Mouse (Mus musculus) fat pad, adult 2 months (tissue): ENCODE measurements around the gene Gm26558.

Experiments used
- DNase-seq: peaks from one replicate; pipeline ENCODE4 v3.0.0-alpha.2; 2011; ENCODE audit warnings: low read depth, low spot score; ENCODE audit errors: extremely low read depth

The Gm26558 gene

DNA sequence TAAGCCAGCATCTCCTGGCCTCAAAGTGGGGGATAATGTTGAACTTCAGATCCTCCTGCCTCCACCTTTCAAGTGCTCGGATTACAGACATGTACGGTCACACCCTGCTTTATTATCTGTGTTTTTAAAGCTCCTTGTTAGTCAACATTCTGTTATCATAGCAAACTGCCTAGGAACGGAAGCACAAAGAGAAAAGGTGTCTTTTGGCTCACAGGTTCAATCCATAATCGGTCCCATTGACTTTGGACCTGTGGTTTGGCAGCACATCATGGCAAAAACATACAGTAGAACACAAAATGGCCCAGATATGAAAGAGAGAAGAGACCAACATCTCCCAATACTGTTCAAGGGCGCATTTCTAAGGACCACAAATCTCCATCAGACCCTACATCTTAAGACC, 13.6 kb downstream of the Gm26558 start:
- DNase-seq: no peak

DNA sequence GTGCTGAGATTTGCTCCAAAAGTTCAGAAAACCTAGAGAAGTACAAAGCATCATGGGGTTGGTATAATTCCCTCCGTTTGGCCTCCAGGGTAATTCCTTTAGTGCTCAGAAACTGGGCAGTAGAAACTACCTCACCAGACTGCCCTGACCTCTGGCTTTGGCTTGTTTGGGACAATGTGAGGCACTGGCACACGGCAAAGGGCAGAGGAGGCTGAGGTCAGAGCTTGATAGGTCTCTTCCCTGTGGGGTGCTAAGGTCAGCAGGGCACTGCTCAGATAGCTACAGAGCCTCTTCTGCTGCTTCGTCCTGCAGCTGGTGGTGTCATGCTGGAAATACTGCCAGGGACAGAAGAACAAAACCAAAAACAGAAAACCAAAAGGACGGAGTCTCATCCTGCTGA, 14.2 kb downstream of the Gm26558 start:
- no peak for DNase-seq

- no peak for DNase-seq
These were observed 16.6 kb downstream of the Gm26558 start for GRCm38 (mm10) chr2:70645266-70645780.

DNA sequence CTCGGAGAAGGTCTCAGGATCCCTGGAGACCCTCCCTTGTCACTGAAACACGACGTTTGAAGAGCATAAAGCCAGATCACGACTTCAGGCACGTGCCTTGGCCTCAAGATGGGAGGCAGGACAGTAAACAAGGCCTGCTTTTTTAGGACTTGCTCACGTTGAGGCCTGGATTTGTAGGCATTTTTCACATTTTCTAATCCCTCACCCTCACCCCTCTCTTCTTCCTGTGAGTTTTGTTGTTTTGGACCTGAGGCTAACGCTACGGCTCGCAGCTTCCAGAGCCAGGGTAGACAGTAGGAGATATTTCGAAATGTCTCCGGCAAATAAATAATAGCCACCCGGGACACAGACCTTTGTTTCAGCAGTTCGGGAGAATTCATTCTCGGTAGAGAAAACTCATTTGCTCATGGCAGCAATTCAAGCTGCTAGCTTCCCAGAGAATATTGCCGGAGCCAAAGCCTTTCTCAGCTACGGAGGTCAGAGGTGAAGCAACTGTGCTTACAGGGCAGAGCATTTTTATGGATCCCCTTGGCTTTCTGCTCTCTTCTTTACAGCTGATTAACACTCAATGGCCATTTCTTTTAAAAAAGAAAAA, 18.8 kb downstream of the Gm26558 start:
- no peak for DNase-seq

- no peak for DNase-seq
These were observed 20.9 kb downstream of the Gm26558 start for GRCm38 (mm10) chr2:70640968-70641367.

GRCm38 (mm10) chr2:70634028-70634690, 27.7 kb downstream of the Gm26558 start:
- DNase-seq: no peak

DNA sequence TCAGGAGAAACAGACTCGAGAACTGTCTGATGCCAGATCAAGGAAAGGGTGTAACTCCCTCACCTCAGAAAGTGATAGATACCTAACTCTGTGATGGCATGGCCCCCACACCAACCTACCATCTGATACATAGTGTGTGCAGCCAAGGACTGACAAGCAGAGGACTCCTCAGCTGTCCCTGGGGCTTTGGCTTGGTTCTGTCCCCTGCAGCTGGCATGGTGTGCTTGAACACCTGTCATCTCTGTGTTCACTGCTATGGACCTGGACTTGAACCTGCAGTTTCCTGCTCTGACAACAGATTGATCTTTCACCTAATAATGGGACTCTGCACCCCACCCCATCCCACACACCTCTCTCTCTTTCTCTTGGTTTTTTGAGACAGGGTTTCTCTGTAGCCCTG, 29.5 kb downstream of the Gm26558 start:
- DNase-seq: no peak

- DNase-seq: no peak
These were observed 30.6 kb downstream of the Gm26558 start for GRCm38 (mm10) chr2:70631321-70631720.

DNA sequence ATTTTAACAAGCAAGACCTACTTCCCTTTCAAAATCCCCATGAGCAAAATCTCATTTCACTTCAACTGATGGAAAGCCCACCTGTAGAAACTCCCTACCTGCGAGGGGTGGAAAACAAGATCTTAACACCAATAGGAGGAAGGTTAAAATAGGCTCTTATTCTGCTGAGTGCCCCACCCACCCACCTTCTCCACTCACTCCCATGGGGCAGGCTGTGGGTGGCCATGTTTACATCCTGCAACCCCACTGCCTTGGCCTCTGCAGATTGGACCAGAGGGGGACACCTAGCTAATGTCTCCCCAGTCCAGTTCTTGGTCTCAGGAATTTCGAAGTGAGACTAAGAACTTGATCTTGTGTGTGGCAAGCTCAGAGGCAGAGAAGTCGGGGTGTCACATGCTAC, 32.0 kb downstream of the Gm26558 start:
- no peak for DNase-seq

DNA sequence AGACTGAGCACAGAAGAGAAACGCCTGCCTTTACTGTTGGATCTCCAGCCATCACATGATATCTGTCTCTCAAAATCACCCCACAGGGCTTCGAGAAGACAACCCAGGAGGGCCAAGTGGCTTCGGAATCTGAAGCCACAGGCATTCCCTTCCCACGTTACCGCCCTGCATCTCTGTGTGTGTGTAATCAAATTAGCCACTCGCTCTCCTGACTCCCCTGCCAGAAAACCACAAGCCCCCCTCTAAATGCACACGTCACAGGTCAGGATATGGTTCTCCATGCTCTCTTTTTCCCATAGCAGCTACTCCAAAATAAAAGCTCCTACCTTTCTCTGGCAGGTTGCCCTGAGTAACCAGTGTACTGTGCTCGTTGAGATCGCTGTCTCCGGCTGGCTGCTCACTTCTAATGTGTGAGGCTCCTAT, 32.6 kb downstream of the Gm26558 start:
- DNase-seq: no peak

DNA sequence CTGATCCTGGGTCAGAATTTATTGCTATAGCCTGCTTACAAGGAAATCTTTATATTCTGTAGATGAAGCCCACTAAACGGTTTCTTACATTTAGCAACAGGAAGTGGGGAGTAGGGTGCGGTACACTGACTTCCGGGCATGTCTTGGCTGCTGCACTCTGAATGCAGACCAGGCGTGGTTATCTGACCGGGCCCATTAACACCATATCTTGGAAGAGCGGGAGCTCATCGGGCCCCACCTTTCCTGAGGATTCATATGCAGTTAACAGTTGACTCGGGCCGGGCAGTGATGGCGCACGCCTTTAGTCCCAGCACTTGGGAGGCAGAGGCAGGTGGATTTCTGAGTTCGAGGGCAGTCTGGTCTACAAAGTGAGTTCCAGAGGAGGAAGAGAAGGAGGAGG, 33.5 kb downstream of the Gm26558 start:
- no peak for DNase-seq

GRCm38 (mm10) chr2:70625761-70626160, 36.1 kb downstream of the Gm26558 start:
- DNase-seq: peak; percentile 45

GRCm38 (mm10) chr2:70622244-70622643, 39.7 kb downstream of the Gm26558 start:
- DNase-seq: no peak

- no peak for DNase-seq
These were observed 41.7 kb downstream of the Gm26558 start for GRCm38 (mm10) chr2:70620225-70620624.

- DNase-seq: no peak
These were observed 42.6 kb downstream of the Gm26558 start for GRCm38 (mm10) chr2:70619232-70619835.

- no peak for DNase-seq
These were observed 45.3 kb downstream of the Gm26558 start for GRCm38 (mm10) chr2:70616617-70617016.

DNA sequence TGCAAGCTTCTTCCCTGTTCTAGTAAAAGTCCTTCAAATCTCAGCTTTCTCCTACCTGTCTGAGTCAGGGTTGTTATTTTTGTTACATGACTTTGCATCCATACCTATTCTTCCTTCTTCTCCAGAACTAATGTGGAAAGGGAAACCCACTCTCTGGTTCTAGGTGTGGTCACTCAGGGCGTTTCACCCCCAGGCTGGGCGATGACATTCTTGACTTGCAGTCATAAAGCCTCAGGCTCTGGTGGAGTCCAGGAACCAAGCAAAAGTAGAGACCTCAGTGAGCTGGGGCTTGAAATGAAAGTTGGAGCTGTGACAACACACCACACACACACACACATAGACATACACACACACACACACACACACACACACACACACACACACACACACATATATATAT, 45.8 kb downstream of the Gm26558 start:
- DNase-seq: no peak

- no peak for DNase-seq
These were observed 47.1 kb downstream of the Gm26558 start for GRCm38 (mm10) chr2:70614745-70615351.
